Mouse (Mus musculus): ENCODE measurements at regions not wholly inside any gene's neighbourhood (a gene's known extent, or its start where the extent isn't known, plus 50 kb on each side); places are given as distances from the start of the nearest gene placed in this dataset.

- no peak for DNase-seq (ENCODE audit: low read depth, low spot score)
These were observed 226.1 kb upstream of the BB014433 start for GRCm38 (mm10) chr8:15271793-15272587.

DNA sequence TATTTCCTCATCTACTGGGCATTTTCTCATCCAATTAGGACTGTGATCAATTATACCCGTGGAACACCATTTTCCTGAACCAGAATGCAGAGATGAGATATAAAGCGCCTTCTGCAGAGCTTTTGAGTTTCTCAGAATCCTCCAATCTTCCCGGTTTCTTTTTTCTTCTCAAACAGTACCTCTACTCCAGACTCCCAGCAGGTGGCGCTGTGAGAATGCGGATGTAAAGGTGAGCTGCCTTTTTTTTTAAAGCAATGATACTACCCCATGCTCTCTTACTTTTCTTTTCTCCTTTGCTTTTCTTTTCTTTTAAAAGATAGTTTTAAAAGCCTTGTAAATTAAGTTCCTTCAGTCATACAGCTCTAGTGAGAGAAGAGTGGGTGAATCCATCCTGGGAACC is 224.4 kb upstream of the BB014433 start:
- DNase-seq (ENCODE audit: low read depth, low spot score): peak; percentile 69

- peak; percentile 58 for DNase-seq (ENCODE audit: low read depth, low spot score)
These were observed 199.1 kb upstream of the BB014433 start for GRCm38 (mm10) chr8:15244770-15245485.

GRCm38 (mm10) chr8:15235410-15235809 is 189.5 kb upstream of the BB014433 start:
- DNase-seq (ENCODE audit: low read depth, low spot score): no peak

DNA sequence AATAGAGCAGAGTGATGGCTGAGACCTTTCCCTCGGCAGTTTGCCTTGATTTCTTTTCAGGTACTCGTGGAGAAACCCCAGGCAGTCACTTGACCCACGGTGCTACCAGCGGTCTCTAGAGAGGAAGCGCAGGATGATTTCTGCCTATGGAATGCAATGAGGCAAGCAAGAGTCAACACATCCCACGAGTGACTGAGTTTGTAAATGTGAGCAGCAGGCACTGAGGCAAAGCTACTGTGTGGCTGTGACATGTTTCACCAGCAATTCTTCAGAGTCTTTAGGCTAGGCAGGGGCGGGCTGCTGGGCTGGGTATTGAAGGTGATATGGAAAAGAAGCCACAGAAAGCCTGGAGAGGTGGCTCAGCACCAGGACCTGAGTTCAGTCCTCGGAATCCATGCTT is 187.4 kb upstream of the BB014433 start:
- DNase-seq (ENCODE audit: low read depth, low spot score): peak; percentile 24

- peak; percentile 88 for DNase-seq (ENCODE audit: low read depth, low spot score)
These were observed 184.3 kb upstream of the BB014433 start for GRCm38 (mm10) chr8:15230217-15230616.

DNA sequence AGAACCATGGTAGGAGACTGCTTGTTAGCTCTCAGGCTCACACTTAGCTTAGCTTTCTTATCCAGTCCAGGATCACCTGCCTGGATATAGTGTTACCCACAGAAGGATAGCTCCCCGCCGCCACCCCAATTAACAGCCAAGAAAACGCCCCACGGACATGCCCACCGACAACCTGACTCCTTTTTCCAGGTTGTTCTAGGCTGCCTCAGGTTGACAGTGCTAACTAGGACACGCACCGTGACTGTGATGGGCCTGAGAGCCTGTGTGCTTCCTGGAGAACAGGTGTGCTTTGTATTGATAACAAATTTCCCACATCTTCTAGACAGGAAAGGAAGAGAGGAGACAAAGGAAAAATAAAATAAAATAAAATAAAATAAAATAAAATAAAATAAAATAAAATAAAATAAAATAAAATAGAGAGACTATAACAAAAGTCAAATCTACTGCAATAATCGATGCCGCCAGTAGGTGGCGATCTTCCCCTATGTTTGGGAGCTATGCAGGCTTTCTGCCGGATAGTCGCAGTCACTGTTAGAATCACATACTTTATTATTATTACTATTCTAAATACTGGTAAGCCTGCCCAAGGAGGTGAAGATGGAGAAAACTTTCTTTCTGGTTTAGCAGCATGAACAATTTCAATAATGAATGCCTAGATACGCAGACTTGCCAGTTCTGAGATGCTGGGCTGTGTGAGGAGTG is 175.5 kb upstream of the BB014433 start:
- no peak for DNase-seq (ENCODE audit: low read depth, low spot score)

DNA sequence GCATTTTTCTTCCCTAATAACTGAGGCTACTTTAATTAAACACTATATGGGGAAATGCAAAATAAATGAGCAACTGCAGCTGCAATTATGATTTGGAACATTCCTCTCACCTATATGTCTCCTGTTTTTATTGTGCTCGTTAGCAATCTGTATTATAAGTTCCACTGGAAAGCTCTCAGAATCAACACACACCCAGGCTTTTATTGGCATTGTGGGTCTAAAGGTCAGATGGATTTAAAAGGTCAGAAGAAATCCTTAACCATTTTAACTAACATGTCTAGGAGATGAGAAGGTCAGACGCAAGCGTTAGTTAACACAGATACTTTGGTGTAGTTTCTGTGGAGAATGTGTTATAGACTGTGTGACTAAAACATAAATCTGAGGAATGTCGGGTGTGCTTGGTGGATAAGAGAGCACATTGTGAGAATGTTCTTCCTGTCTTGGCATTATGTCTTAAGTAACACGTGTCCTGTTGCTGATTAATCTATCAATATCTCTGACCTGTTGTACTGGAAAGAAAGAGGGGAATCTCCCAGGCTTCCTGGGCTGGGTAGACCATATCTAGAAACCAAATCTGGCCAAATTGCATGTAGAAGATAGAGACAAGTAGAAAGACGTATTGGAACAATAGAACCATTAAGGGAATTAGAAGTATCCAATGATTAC is 164.1 kb upstream of the BB014433 start:
- no peak for DNase-seq (ENCODE audit: low read depth, low spot score)

DNA sequence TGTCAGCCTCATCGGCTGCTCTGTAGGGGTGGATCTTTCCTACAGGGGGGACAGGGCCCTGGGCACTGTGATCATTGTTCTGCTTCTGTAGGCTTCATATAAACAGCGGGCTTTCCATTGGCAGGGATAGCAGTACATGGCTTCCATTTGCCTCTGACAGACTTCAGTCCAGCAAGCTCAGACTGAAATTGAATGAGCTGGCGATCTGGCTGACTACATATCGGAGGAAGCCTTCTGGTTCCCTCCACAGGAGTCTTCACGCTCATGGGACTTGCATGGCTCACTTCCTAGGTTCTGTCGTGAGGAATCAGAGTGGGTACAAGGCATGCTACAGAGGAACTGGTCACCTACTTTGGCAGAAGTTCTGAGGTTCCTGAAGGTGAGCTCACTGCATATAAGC is 155.7 kb upstream of the BB014433 start:
- DNase-seq (ENCODE audit: low read depth, low spot score): no peak

- no peak for DNase-seq (ENCODE audit: low read depth, low spot score)
These were observed 144.8 kb upstream of the BB014433 start for GRCm38 (mm10) chr8:15190708-15191107.

- DNase-seq (ENCODE audit: low read depth, low spot score): no peak
These were observed 143.3 kb upstream of the BB014433 start for GRCm38 (mm10) chr8:15189079-15189612.

Measured in telencephalon, adult 2 months (tissue).